ENCODE assay signal across 14 mouse cellular contexts in the genomic region with DNA sequence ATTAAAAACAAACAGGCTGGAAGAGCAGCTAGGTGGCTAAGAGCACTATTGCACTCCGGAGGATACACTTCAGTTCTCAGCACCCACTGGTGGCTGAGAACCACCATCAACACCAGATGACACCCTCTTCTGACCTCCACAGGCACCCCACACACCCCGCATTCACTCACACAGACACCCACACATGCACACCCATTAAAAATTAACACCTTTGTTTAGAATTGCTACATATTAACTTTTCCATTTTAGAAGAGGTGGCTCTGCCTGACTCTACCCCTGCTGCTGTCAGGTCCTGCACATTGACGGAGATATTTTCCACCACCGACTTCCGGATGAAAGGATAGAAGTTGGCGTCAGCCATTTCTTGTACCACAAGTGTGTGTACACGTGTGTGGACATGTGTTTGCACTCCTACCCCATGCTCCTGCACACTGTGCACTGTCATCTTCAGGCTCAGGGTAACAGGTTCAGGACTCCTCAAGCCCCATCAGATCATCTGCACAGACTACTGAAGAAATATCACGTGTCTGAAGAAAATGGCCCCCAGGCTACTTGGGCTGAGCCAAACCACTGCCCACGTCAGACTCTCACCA. TPM values are rescaled to one million over a fixed set of nuclear protein-coding genes. Genes with fewer than 3 reads are reported as not detected.
A peak's percentile ranks its signal among the peaks of the same experiment; 100 is the strongest.
DNase-seq lines count a peak whose midpoint lies in the region; ATAC-seq and TF ChIP-seq lines count a peak whose summit lies in the region.
"Had no signal": no experiment of that assay in that cellular context is flagged by ENCODE, and none has a peak within 500 bp of the region (broad histone marks: within the 10 kb centered on the region; RNA-seq: fewer than 3 reads in every experiment).

No protein-coding gene starts in this region.

- no peaks in the 10 kb centered on the region for H3K27me3 ChIP-seq in forebrain, embryonic 15.5 days
- no peaks in the 10 kb centered on the region for H3K27me3 ChIP-seq in forebrain, embryonic 13.5 days
- no peaks in the 10 kb centered on the region for H3K27me3 ChIP-seq in liver, postnatal 0 days (ENCODE audit: insufficient read depth, low read length)
- H3K27me3 ChIP-seq: Patski had no signal

- peak overlapping the region; percentile 60; the same call in 1 of the 2 replicates for H3K27ac ChIP-seq in forebrain, embryonic 15.5 days (replicated peaks)
- no peak overlapping the region for H3K27ac ChIP-seq in forebrain, embryonic 13.5 days
- peak overlapping the region; percentile 24; the same call in 1 of the 2 replicates for H3K27ac ChIP-seq in cortical plate, adult 2 months (ENCODE audit: insufficient read depth, low read length)
- H3K27ac ChIP-seq in liver, postnatal 0 days (ENCODE audit: low read depth): peak overlapping the region; percentile 44
- H3K27ac ChIP-seq: liver, embryonic 14.5 days had no signal

- TF ChIP-seq CTCF in cortical plate, adult 2 months (IDR thresholded peaks at IDR 0.05; ENCODE audit: extremely low read depth, insufficient read depth, low read length): no peak
- TF ChIP-seq CTCF in liver, postnatal 0 days (IDR thresholded peaks at IDR 0.05; ENCODE audit: low read depth): no peak

- TF ChIP-seq POLR2A in cortical plate, adult 2 months (IDR thresholded peaks at IDR 0.05; ENCODE audit: extremely low read depth, insufficient read depth, low read length): no peak

- no peak overlapping the region for H3K4me2 ChIP-seq in forebrain, embryonic 15.5 days (replicated peaks)
- H3K4me2 ChIP-seq in forebrain, embryonic 13.5 days: no peak overlapping the region
- H3K4me2 ChIP-seq in liver, postnatal 0 days (ENCODE audit: low read depth, low read length): no peak overlapping the region

- no peaks in the 10 kb centered on the region for H3K4me1 ChIP-seq in forebrain, embryonic 15.5 days
- 0 out of 2 replicates have a peak, but pooled peaks cover 3% of the 10 kb centered on the region for H3K4me1 ChIP-seq in forebrain, embryonic 13.5 days
- H3K4me1 ChIP-seq in cortical plate, adult 2 months (ENCODE audit: control insufficient read depth, insufficient read depth, low read length): peaks cover 9% of the 10 kb centered on the region
- H3K4me1 ChIP-seq in liver, postnatal 0 days (ENCODE audit: insufficient read depth): peaks cover 12% of the 10 kb centered on the region; the same call in 1 of the 2 replicates

- peaks cover 6% of the 10 kb centered on the region; the same call in 1 of the 2 replicates for H3K36me3 ChIP-seq in forebrain, embryonic 15.5 days
- H3K36me3 ChIP-seq in forebrain, embryonic 13.5 days (ENCODE audit: poor library complexity, severe bottlenecking): peaks cover 10% of the 10 kb centered on the region; the same call in 1 of the 2 replicates
- H3K36me3 ChIP-seq in liver, postnatal 0 days (replicated peaks; ENCODE audit: insufficient read depth, low read length): peaks cover 20% of the 10 kb centered on the region

- no peak overlapping the region for H3K4me3 ChIP-seq in forebrain, embryonic 15.5 days
- H3K4me3 ChIP-seq in forebrain, embryonic 13.5 days: no peak overlapping the region
- no peak overlapping the region for H3K4me3 ChIP-seq in cortical plate, adult 2 months (ENCODE audit: insufficient read depth, low read length)
- H3K4me3 ChIP-seq in liver, postnatal 0 days (ENCODE audit: low read depth, low read length): no peak overlapping the region
- H3K4me3 ChIP-seq: myocyte had no signal

- no peak for TF ChIP-seq EP300 in liver, postnatal 0 days (IDR thresholded peaks at IDR 0.05; ENCODE audit: low read depth)

- peak; percentile 56 for DNase-seq in kidney, adult 9 months
- no peak for DNase-seq in kidney, adult 11 months
- no peak for DNase-seq in liver, postnatal 0 days
- DNase-seq in layer of hippocampus, adult 11-12 months (ENCODE audit: low spot score): no peak
- DNase-seq: adrenal gland, postnatal 10 days; cerebellum, adult 11-12 months; right cerebral cortex, postnatal 14 days had no signal

- H3K9ac ChIP-seq in forebrain, embryonic 15.5 days (replicated peaks): no peak overlapping the region
- no peak overlapping the region for H3K9ac ChIP-seq in forebrain, embryonic 13.5 days
- H3K9ac ChIP-seq in liver, postnatal 0 days (replicated peaks): no peak overlapping the region
- H3K9ac ChIP-seq: liver, embryonic 14.5 days had no signal

- no peaks in the 10 kb centered on the region for H3K9me3 ChIP-seq in forebrain, embryonic 15.5 days
- H3K9me3 ChIP-seq in forebrain, embryonic 13.5 days (replicated peaks): no peaks in the 10 kb centered on the region
- H3K9me3 ChIP-seq in liver, postnatal 0 days (ENCODE audit: low read length): no peaks in the 10 kb centered on the region

- ATAC-seq in forebrain, embryonic 15.5 days (replicated peaks): no peak
- ATAC-seq in forebrain, embryonic 13.5 days: no peak
- no peak for ATAC-seq in liver, postnatal 0 days
- ATAC-seq in frontal cortex, adult (ENCODE audit: low TSS enrichment): no peak
- ATAC-seq: Patski had no signal

- 90% methylated on average over 9 of the region's 9 CpGs for WGBS in forebrain, embryonic 15.5 days
- 89% methylated on average over 9 of the region's 9 CpGs for WGBS in forebrain, embryonic 13.5 days
- WGBS in liver, postnatal 0 days (ENCODE audit: insufficient replicate concordance): 62% methylated on average over 9 of the region's 9 CpGs

RNA-seq across cellular contexts. Expression of a gene that starts 48.1 kb away (rescaled TPM):
- polyA plus RNA-seq in forebrain, embryonic 15.5 days (2015; fragmentation: Nextera tagmentation; extraction: Ambion mirVana): 5.5 and 6.9 TPM in 2 replicates
- 5.6 and 6.3 TPM in 2 replicates for polyA plus RNA-seq in forebrain, embryonic 13.5 days (2015; fragmentation: Nextera tagmentation; extraction: Ambion mirVana)
- 6.2 and 6.5 TPM in 2 replicates for polyA plus RNA-seq in cortical plate, adult 2 months (2012; rRNA removed)
- polyA plus RNA-seq in liver, postnatal 0 days (2015; fragmentation: Nextera tagmentation; extraction: Ambion mirVana): 1.9 and 2.9 TPM in 2 replicates
